Mouse (Mus musculus) stomach, postnatal 0 days (tissue): ENCODE measurements around the gene Tmem255a.

Experiments used
- CTCF ChIP-seq: IDR thresholded peaks from 2 replicates; pipeline ENCODE4 v1.5.1; 2016; ENCODE audit warnings: antibody characterized with exemption, low read depth, mild to moderate bottlenecking, moderate library complexity
- EP300 ChIP-seq: optimal IDR thresholded peaks from 2 replicates; pipeline ENCODE3; 2016; ENCODE audit warnings: antibody characterized with exemption

GRCm38 (mm10) chrX:38190458-38190764, 61.8 kb downstream of the Tmem255a start:
- no peak for TF ChIP-seq CTCF
- TF ChIP-seq EP300: no peak
